In genomic region chr17:25406011-25406441, GRCm38 (mm10) we compare ENCODE assay signal across 8 mouse cellular contexts. TPM values are rescaled to one million over a fixed set of nuclear protein-coding genes. Genes with fewer than 3 reads are reported as not detected.
DNase-seq lines count a peak whose midpoint lies in the region; ATAC-seq and TF ChIP-seq lines count a peak whose summit lies in the region.

No protein-coding gene starts in this region.

- ATAC-seq in liver, postnatal 0 days, result no peak
- ATAC-seq in inflammation-experienced regulatory T-cells, adult 6 months, result no peak

- H3K27me3 ChIP-seq in liver, adult 2 months (ENCODE audit: control insufficient read depth, insufficient read depth, low read length), result no peaks in the 10 kb centered on the region
- no peaks in the 10 kb centered on the region for H3K27me3 ChIP-seq in liver, postnatal 0 days (ENCODE audit: insufficient read depth, low read length)

- no peak overlapping the region for H3K9ac ChIP-seq in liver, adult 2 months (ENCODE audit: low read depth, low read length)
- no peak overlapping the region for H3K9ac ChIP-seq in liver, postnatal 0 days (replicated peaks)

- TF ChIP-seq POLR2A in liver, adult 2 months (IDR thresholded peaks at IDR 0.05; ENCODE audit: extremely low read depth, insufficient read depth, low read length), result no peak

- H3K36me3 ChIP-seq in liver, adult 2 months (ENCODE audit: control insufficient read depth, insufficient read depth, low read length), result no peaks in the 10 kb centered on the region
- H3K36me3 ChIP-seq in liver, postnatal 0 days (replicated peaks; ENCODE audit: insufficient read depth, low read length), result no peaks in the 10 kb centered on the region

- H3K27ac ChIP-seq in liver, adult 2 months (replicated peaks; ENCODE audit: insufficient read depth, low read depth, low read length), result no peak overlapping the region
- H3K27ac ChIP-seq in liver, postnatal 0 days (ENCODE audit: low read depth), result no peak overlapping the region
- no peak overlapping the region for H3K27ac ChIP-seq in left cerebral cortex, adult 2 months

- no peaks in the 10 kb centered on the region for H3K4me1 ChIP-seq in liver, adult 2 months (ENCODE audit: control insufficient read depth, insufficient read depth, low read length)
- H3K4me1 ChIP-seq in liver, postnatal 0 days (ENCODE audit: insufficient read depth), result peaks cover 2% of the 10 kb centered on the region; the same call in 1 of the 2 replicates

- intact Hi-C loops in left cerebral cortex, adult 2 months (cut with DNase I), result no loop called here

- DNase-seq in liver, adult 2 months (ENCODE audit: extremely low read depth, low read depth, low spot score), result no peak
- DNase-seq in liver, postnatal 0 days, result no peak
- DNase-seq in frontal cortex, adult 2 months (ENCODE audit: extremely low spot score in 1 of 2, low spot score in 1 of 2), result peak; percentile 42 to 70
- DNase-seq in left cerebral cortex, adult 2 months (ENCODE audit: extremely low spot score in 1 of 2, low spot score in 2 of 2), result peak; percentile 56 to 65
- DNase-seq in right cerebral cortex, postnatal 25 days, result peak; percentile 50
- DNase-seq in urinary bladder, postnatal 10 days (ENCODE audit: low spot score), result no peak
- DNase-seq in gastrocnemius, adult 8-10 months (ENCODE audit: low spot score in 2 of 2), result no peak

- no peak overlapping the region for H3K4me2 ChIP-seq in liver, postnatal 0 days (ENCODE audit: low read depth, low read length)

- 0 out of 2 replicates have a peak, but pooled peaks have one; percentile 24 for TF ChIP-seq CTCF in liver, adult 2 months (IDR thresholded peaks at IDR 0.05; ENCODE audit: low read depth, low read length)
- TF ChIP-seq CTCF in liver, postnatal 0 days (IDR thresholded peaks at IDR 0.05; ENCODE audit: low read depth), result no peak; the same call in 1 of the 2 replicates
- TF ChIP-seq CTCF in left cerebral cortex, adult 2 months (IDR thresholded peaks at IDR 0.05), result peak; percentile 51

- no peak for TF ChIP-seq EP300 in liver, postnatal 0 days (IDR thresholded peaks at IDR 0.05; ENCODE audit: low read depth)

- H3K9me3 ChIP-seq in liver, postnatal 0 days (ENCODE audit: low read length), result no peaks in the 10 kb centered on the region

- no peak overlapping the region for H3K4me3 ChIP-seq in liver, adult 2 months (ENCODE audit: insufficient read depth, low read depth, low read length)
- H3K4me3 ChIP-seq in liver, postnatal 0 days (ENCODE audit: low read depth, low read length), result no peak overlapping the region
- no peak overlapping the region for H3K4me3 ChIP-seq in left cerebral cortex, adult 2 months

- H3K79me2 ChIP-seq in liver, adult 2 months (ENCODE audit: control insufficient read depth, insufficient read depth, low read length), result no peaks in the 10 kb centered on the region

- WGBS in liver, adult 2 months, result 53% methylated on average over 6 of the region's 6 CpGs
- 26% methylated on average over 6 of the region's 6 CpGs for WGBS in liver, postnatal 0 days (ENCODE audit: insufficient replicate concordance)

RNA-seq across cellular contexts. Expression of gene Cacna1h, which starts 27.6 kb away (rescaled TPM):
- 0.27 TPM in 1 of 2 replicates, not detected in the other for total RNA-seq in liver, adult 2 months (2014; rRNA removed)
- polyA plus RNA-seq in liver, adult 2 months (2012; rRNA removed), result 0.02 and 0.05 TPM in 2 replicates
- 0.15 and 0.17 TPM in 2 replicates for polyA plus RNA-seq in liver, postnatal 0 days (2015; fragmentation: Nextera tagmentation; extraction: Ambion mirVana)
- polyA plus RNA-seq in frontal cortex, adult 2 months (2012; rRNA removed), result 72.9 and 77.0 TPM in 2 replicates
- 10 to 100 TPM; 45.2 to 48.0 TPM for total RNA-seq in left cerebral cortex, adult 2 months (2021)
- not detected for polyA plus RNA-seq in inflammation-experienced regulatory T-cells, adult 6 months (2017; shearing (Covaris generic))
- total RNA-seq in gastrocnemius, adult 8-10 months (2022), result 1 to 10 TPM in 3 of 4 experiments, under 1 TPM in 1; 0.68 to 1.7 (median 1.6) TPM

RNA-seq across cellular contexts. Expression of gene Tpsg1, which starts 37.0 kb away (rescaled TPM):
- total RNA-seq in liver, adult 2 months (2014; rRNA removed), result not detected in 2 replicates
- 0.12 TPM in 1 of 2 replicates, not detected in the other for polyA plus RNA-seq in liver, adult 2 months (2012; rRNA removed)
- 0.21 TPM in 1 of 2 replicates, not detected in the other for polyA plus RNA-seq in liver, postnatal 0 days (2015; fragmentation: Nextera tagmentation; extraction: Ambion mirVana)
- polyA plus RNA-seq in frontal cortex, adult 2 months (2012; rRNA removed), result not detected in 2 replicates
- not detected for total RNA-seq in left cerebral cortex, adult 2 months (2021)
- not detected for polyA plus RNA-seq in inflammation-experienced regulatory T-cells, adult 6 months (2017; shearing (Covaris generic))
- total RNA-seq in gastrocnemius, adult 8-10 months (2022), result not detected

RNA-seq across cellular contexts. Expression of gene Tpsb2, which starts 39.9 kb away (rescaled TPM):
- not detected in 2 replicates for total RNA-seq in liver, adult 2 months (2014; rRNA removed)
- polyA plus RNA-seq in liver, adult 2 months (2012; rRNA removed), result not detected in 2 replicates
- polyA plus RNA-seq in liver, postnatal 0 days (2015; fragmentation: Nextera tagmentation; extraction: Ambion mirVana), result 0.75 and 1.6 TPM in 2 replicates
- not detected in 2 replicates for polyA plus RNA-seq in frontal cortex, adult 2 months (2012; rRNA removed)
- total RNA-seq in left cerebral cortex, adult 2 months (2021), result not detected
- polyA plus RNA-seq in inflammation-experienced regulatory T-cells, adult 6 months (2017; shearing (Covaris generic)), result not detected
- total RNA-seq in gastrocnemius, adult 8-10 months (2022), result 1 to 10 TPM; 1.7 to 5.9 (median 3.9) TPM

RNA-seq across cellular contexts. Expression of gene Tekt4, which starts 48.4 kb away (rescaled TPM):
- total RNA-seq in liver, adult 2 months (2014; rRNA removed), result not detected in 2 replicates
- not detected in 2 replicates for polyA plus RNA-seq in liver, adult 2 months (2012; rRNA removed)
- polyA plus RNA-seq in liver, postnatal 0 days (2015; fragmentation: Nextera tagmentation; extraction: Ambion mirVana), result 0.07 and 0.15 TPM in 2 replicates
- polyA plus RNA-seq in frontal cortex, adult 2 months (2012; rRNA removed), result 0.61 and 1.1 TPM in 2 replicates
- 1 to 10 TPM; 2.1 to 2.4 TPM for total RNA-seq in left cerebral cortex, adult 2 months (2021)
- not detected for polyA plus RNA-seq in inflammation-experienced regulatory T-cells, adult 6 months (2017; shearing (Covaris generic))
- total RNA-seq in gastrocnemius, adult 8-10 months (2022), result not detected

Comparison
In these comparisons a context has a peak if more than half of its experiments do, and no peak if none do; other contexts are left out.
1. DNase-seq: peak in frontal cortex, adult 2 months (2 of 2), left cerebral cortex, adult 2 months (2 of 2) and right cerebral cortex, postnatal 25 days (single experiment); none in liver, adult 2 months (single experiment), liver, postnatal 0 days (single experiment), urinary bladder, postnatal 10 days (single experiment) and gastrocnemius, adult 8-10 months (0 of 2).
2. RNA of gene Cacna1h, which starts 27.6 kb away (polyA plus RNA-seq): 72.9 to 77.0 TPM in frontal cortex, adult 2 months; 0.15 to 0.17 TPM in liver, postnatal 0 days, 0.02 to 0.05 TPM in liver, adult 2 months and not detected in inflammation-experienced regulatory T-cells, adult 6 months; every median in the first group is over 10 times any median in the second.